In genomic region chr10:38894706-38895105, GRCm38 (mm10) we compare ENCODE assay signal across 22 mouse cellular contexts.
"Had no signal": no experiment of that assay in that cellular context is flagged by ENCODE, and none has a peak within 500 bp of the region (broad histone marks: within the 10 kb centered on the region; RNA-seq: fewer than 3 reads in every experiment).

No protein-coding gene starts in this region.

- H3K4me3 ChIP-seq: heart, adult 2 months; heart, embryonic 13.5 days; heart, embryonic 15.5 days; hindbrain, embryonic 10.5 days; hindbrain, embryonic 12.5 days; intestine, embryonic 15.5 days; left cerebral cortex, adult 2 months; limb, embryonic 10.5 days; limb, embryonic 12.5 days; liver, embryonic 13.5 days; liver, embryonic 15.5 days had no signal

- H3K36me3 ChIP-seq: heart, embryonic 13.5 days; heart, embryonic 15.5 days; hindbrain, embryonic 10.5 days; hindbrain, embryonic 12.5 days; intestine, embryonic 15.5 days; limb, embryonic 10.5 days; limb, embryonic 12.5 days; liver, embryonic 13.5 days; liver, embryonic 15.5 days had no signal

- H3K4me1 ChIP-seq: hindbrain, embryonic 10.5 days; hindbrain, embryonic 12.5 days; intestine, embryonic 15.5 days; limb, embryonic 10.5 days; limb, embryonic 12.5 days; liver, embryonic 13.5 days; liver, embryonic 15.5 days had no signal

- DNase-seq: gastrocnemius, postnatal 14 days; gastrocnemius, postnatal 36 days; heart, adult 11 months; heart, adult 2 months; heart, postnatal 4 days; kidney, adult 18-20 months; kidney, adult 8-10 months; kidney, postnatal 10 days; kidney, postnatal 36 days; layer of hippocampus, adult 9-11 months; liver; liver, embryonic 13.5 days had no signal

- H3K9me3 ChIP-seq: heart, embryonic 13.5 days; heart, embryonic 15.5 days; hindbrain, embryonic 10.5 days; hindbrain, embryonic 12.5 days; intestine, embryonic 15.5 days; limb, embryonic 10.5 days; limb, embryonic 12.5 days; liver, embryonic 13.5 days; liver, embryonic 15.5 days had no signal

- H3K27me3 ChIP-seq: heart, embryonic 13.5 days; heart, embryonic 15.5 days; hindbrain, embryonic 12.5 days; intestine, embryonic 15.5 days; limb, embryonic 12.5 days; liver, embryonic 13.5 days; liver, embryonic 15.5 days had no signal

- H3K27ac ChIP-seq: heart, adult 2 months; heart, embryonic 13.5 days; heart, embryonic 15.5 days; hindbrain, embryonic 10.5 days; hindbrain, embryonic 12.5 days; hindbrain, embryonic 14.5 days; intestine, embryonic 15.5 days; left cerebral cortex, adult 2 months; limb, embryonic 10.5 days; limb, embryonic 12.5 days; liver, embryonic 13.5 days; liver, embryonic 15.5 days had no signal
